Mouse (Mus musculus): Measurements from ENCODE around the gene Gm36210.
A peak's percentile ranks its signal among the peaks of the same experiment; 100 is the strongest.

Gene Gm36210

DNA sequence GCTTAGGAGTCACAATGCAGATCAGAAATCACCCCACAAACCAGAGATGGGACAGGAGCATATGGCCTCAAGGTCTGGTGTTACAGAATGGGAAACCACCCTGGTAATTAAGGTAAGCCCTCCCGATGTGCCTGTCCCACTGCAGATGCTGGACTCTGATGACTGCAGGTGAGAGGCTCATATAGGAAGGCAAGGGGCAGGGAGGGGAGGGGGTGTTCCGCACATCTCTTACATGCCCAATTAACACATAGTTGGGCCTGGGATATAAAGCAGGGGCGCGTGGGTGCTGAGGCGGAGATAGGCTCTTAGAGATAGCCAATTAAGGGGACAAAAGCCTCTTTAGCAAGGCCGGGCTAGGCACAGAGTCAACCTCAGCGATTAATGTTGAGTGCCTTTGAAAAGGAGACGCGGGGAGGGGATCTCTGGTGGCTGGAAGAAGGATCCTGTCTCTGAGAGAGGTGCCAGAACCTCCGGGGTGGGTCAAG, at the start of gene Gm36210:
Gene Gm36210 (minus strand): TSS at position 51 of the 485 bp plus-strand sequence.
- DNase-seq = no peak

DNA sequence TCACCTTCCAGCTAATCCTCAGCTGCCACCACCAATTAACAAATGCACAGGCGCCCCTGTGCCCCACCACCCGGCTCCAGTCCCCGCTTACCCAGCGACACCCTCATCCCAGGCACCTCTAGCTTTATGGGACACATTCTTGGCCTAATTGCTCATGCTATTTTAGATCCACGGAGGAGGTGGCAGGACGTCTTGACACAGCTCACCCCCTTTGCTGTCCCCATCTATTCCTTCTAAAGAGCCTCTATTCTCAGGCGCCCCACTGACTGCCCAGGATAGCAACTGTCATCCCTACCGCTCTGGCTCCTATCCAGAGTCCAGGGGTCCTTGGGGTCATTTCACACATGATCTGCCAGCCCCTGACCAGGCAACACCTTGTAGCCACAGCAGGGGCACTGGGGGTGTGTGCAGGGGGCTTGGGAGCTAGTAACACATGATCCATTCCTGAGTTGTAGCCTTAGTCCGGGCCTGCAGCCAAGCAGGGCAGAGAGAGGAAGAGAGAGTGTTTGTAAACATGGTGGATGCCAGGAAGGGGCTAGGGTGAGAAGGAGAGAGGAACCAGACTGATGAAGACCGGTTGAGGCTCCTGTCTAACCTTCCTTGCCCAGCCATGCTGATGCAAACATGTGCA, 47.6 kb upstream of the Gm36210 start:
- no peak for DNase-seq

DNA sequence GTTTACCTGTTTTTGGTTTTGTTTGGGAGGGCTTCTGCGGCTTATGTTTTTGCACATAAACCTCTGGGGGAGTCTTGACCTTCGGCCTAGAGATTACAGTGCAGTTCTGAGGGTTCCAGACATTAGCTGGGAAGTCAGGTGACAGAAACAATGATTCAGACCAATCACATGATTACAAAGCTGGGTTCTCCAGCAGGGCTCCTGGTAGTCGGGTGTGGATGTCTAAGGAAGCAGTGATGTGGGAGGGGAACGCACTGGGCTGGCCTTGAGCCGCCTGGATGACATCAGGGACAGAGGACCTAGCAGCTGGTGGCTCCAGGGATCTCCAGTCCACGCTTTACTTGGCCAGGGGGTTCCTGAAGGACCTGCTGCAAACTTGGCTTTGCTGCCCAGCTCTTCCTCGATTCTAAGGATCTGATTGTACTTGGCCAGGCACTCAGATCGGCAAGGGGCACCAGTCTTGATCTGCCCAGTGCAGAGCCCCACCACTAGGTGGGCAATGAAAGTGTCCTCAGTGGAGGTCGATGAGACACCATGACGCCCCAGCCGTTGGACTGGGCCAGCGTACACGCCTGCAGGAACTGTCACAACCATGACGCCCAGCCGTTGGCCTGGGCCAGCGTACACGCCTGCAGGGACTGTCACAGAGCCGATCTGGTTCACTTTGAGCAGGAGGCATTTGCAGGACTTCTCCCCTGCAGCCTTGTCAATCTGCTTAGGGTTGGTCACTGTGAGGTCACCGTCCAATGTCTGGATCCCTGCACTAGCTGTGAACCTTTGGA, 44.4 kb upstream of the Gm36210 start:
- no peak for DNase-seq

DNA sequence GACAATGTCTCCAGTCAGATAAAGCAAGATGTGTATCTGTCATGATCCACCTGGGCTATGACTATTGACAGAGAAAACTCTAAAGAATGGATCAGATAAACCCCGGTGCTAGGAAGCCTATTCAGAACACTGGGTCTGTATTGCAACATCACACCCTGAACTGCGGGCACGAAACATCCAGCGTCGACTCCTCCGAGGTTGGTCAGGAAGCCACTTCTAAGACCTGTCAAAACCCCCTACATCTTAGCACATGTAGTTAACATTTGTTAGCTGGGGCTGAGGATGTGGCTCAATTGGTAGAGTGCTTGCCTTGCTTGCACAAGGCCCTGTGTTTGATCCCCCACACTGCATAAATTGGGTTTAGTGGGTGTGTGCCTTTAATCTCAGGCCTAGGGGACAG, 42.1 kb upstream of the Gm36210 start:
- no peak for DNase-seq

DNA sequence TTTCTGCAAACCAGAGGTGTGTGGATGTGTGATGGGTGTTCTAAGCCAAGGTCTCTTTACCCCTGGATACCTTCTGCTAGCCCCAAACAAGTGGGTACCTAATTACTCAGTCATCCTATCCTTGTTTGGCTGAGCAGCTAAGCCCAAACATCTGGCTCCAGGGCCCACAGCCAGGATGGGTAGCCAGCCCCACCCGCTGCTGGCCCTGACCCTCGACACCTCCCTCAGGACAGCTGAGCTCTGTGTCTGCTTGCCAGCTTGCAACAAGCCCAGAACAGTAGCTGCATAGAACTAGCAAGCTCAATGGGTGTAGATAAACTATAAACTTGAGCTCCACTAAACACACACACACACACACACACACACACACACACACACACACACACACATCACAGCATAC, 41.5 kb upstream of the Gm36210 start:
- no peak for DNase-seq

DNA sequence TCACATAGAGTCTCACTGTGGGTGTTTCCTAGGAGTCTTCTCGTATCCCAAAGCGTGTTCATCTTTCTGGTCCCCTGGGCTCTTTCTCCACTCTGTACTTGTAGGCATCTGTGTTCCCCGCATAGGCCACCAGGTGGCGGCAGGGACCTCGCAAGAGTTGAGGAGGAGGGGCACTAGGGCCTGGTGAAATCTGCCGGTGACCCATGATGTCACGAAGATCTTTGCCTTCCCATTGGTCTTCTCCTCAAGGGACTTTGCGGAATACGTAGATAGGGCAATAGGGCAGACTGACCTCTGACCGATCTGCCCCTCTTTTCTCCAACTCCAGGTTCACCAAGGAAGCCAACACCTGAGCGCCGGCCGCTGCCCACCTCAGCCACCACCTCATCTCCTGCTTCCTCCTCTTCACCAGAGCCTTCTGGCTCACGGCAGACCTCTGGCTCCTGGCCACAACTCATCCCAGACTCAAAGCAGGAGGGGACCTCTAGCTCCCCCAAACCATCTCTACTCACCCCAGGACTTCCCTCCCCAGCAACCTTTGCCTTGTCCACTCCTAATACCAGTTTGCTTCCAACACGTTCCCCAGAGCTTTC, 37.0 kb upstream of the Gm36210 start:
- DNase-seq = peak; percentile 98

DNA sequence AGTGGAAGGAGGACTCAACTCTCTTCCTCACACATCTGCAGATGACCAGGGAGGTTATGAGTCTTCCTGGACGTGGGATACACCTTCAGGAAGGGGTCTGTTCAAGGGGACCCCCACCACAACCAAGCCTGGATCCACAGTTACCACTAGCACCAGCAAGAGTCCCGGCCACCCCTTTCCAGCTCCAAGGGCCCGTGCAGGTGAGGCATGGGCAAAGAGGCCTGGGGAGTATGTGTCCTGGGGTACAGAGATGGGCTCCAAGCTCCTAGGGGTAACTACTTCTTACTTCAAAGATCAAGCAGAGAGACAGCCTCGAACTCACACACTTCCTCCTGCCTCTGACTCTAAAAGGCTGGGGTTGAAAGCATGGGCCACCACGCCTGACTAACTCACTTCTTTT, 36.4 kb upstream of the Gm36210 start:
- no peak for DNase-seq

DNA sequence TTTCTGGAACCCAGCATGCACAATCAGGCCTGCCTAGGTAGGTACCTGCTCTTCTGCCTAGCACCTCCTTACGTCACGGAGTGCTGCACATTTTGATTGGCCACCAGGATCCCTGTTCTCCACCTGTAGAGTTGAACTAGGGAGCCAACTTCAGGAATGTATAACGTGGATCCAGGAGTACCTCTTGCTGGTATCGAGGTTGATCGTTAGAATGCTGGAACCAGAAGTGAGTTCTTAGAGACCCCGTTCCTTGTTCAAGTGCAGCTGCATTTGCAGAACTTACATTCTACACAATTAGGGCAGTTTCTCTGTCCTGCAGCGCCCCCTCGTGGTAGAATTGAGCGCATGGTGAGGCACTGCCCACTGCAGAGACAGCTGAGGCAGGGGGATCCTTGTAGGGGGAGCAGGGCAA, 33.8 kb upstream of the Gm36210 start:
- peak; percentile 83 for DNase-seq

DNA sequence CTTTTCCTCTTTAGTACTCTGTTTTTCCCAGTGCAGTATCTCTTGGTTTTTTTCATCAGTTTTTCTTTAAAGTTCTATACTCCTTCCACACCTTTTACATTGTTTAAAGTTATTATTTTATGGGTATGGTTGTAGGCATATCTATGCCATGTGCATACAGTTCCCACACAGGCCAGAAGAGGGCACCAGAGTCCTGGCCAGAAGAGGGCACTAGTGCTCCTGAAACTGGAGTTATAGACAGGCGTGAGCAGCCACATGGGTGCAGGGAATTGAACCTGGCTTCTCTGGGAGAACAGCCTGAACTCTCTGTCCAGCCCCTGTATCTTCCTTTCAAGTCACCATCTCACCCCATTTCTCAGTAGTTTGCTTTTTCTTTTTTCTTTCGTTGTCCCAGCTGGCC, 32.1 kb upstream of the Gm36210 start:
- DNase-seq = peak; percentile 65

DNA sequence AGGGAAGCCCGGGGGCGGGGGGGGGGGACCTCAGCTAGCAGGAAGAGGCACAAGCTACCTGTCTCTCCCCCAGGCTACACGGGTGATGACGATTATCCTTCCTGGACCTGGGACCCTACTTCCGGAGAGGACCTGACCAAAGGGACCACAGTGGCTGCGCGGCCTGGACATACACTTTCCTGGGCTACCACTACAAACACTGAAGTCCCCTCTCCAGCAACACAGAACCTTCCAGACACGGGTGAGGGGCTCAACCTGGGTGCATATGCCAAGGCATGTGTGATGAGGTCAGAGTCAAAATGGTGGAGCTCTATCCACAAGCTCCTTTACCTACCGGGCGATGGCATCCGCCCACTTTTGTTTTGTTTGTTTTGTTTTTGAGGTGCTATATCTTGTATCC, 31.1 kb upstream of the Gm36210 start:
- no peak for DNase-seq

DNA sequence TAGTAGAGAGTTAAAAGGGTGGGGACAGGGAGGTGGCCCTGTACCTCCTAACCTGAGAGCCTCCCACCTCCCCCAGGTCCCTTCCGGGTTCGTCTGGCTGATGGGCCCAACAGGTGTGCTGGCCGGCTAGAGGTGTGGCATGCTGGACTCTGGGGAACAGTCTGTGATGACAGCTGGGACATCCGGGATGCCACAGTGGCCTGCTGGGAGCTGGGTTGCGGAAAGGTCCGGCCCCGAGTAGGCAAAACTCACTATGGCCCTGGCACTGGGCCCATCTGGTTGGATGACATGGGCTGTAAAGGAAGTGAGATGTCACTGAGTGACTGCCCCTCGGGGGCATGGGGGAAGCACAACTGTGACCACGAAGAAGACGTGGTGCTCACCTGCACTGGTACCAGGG, 30.5 kb upstream of the Gm36210 start:
- peak; percentile 7 for DNase-seq

DNA sequence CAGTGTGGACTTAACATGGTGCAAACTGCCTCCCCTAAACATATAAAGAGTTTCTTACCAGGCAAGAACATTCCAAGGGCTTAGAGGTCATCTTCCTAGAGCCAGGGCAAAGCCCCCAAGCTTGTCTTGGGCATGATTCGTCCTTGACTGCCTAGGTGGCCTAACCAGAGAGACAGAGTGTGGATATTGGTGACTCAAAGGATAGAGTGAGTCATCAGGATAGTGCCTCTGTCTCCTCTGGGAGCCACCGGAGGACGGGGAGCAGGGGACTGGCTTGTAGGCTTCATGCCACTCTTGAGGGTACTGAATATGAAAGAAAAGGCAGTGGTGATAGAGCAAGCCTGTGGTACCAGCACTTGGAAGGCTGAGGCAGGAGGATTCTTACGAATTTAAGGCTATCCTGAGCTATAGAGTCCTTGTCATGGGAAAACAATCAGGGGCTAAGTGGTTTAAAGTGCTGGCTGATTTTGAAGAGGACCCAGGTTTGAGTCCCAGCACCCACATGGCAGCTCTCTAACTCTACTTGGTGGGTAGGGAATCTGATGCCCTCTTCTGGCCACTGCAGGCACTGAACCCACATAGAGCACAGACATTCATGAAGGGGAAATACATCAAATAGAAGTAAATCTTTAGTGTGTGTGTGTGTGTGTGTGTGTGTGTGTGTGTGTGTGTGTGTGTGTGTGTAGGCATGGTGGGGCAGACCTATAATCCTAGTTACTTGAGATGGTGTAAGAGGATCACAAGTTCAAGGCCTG, 28.0 kb upstream of the Gm36210 start:
- no peak for DNase-seq

DNA sequence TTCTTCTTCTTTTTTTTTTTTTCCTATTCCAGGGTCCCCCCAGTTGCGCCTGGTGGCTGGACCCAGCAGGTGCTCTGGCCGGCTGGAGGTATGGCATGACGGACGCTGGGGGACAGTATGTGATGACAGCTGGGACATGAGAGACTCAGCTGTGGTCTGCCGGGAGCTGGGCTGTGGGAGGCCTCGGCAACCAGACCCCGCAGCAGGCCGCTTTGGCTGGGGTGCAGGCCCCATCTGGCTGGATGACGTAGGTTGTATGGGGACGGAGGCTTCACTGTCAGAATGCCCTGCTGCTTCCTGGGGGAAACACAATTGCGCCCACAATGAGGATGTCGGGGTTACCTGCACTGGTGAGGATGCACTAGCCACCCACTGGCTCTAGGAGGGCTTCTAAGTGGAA, 26.8 kb upstream of the Gm36210 start:
- DNase-seq = no peak

DNA sequence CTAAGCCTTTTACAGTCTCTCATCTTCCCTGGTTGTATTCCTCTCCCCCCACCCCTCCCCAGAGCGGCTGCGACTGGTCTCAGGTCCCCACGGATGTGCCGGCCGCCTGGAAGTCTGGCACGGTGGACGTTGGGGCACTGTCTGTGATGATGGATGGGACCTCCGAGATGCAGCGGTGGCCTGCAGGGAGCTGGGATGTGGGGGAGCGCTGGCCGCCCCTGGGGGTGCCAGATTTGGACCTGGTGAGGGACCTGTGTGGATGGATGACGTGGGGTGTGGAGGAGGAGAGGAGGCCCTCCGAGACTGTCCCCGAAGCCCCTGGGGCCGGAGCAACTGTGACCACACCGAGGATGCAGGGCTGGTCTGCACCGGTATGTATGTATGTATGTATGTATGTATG, 22.0 kb upstream of the Gm36210 start:
- no peak for DNase-seq

DNA sequence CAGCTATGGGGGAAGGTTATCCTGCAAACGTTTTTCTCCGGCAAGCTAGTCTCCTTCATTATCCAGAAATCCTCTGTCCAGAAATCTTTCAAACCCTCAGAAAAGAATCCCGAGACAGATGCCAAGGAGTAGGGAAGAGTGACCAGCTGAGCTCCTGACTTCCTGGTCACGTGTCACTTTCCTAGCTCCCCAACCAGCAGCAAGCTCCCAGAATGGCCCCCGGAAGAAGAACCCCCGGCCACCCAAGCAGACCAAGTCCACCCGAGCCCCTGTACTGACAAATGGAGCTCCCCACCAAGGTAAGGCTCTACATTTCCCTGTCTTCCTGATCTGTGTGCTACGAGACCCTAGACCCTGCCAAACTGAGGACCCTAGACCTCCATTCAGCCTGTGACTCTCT, 21.4 kb upstream of the Gm36210 start:
- DNase-seq = no peak

DNA sequence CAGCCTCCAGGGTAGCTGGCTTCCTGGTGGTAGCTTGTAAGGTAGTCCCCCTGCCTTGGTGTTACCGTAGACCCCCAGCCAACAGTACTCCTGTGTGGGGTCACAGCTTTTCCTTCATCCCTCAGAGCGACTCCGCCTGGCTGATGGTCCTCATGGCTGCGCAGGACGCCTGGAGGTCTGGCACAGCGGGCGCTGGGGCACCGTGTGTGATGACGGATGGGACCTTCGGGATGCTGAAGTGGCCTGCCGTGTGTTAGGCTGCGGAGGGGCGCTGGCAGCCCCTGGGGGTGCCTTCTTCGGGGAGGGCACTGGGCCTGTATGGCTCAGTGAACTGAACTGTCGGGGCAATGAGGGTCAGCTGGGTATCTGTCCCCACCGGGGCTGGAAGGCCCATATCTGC, 20.5 kb upstream of the Gm36210 start:
- DNase-seq = no peak

DNA sequence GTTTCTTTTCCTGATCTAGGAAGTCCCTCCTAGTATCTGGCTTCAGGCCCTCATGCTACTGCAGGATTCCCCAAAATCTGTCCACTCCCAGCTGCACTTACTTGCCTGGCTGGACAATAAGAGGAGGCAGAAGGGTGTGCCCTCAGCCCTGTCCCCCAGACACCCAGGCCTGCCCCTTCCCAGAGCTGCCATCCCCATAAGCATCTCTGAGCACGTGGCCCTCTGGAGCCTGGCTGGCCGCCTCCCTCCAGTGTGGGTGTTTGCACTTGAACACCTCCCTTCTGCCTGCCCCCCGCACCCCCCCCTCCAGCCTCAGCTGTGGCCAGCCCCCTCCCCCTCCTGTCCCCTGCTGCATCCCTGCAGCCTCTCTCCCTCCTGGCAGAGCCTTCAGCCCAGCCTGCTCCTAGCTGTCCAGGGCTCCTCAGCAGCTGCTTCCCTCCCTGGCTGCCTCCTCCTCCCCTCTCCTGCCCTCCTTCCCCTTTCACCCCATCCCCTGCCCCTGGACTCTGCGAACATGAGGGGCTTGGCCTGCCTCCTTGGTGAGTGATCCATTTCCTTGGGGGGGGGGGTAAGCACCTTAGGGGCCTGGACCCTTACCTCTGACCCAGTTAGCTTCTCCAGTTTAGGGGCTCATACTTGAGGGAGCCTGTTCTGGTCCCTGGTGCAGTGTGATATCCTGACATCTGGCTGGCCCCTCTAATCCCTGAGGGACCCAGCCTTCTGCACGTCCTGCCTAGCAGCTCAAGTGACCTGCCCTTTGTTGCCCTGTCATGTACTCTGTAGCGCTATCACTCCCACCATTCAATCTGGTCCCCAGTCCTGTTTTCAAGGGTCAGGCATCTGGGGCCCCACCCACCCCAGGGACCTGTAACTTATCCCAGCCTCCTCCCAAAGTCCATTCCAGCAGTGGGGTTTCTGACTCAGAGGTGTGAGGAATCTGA, 19.4 kb upstream of the Gm36210 start, which contains the start of gene Ssc5d:
Gene Ssc5d (plus strand): TSS at position 345 of the 941 bp plus-strand sequence.
- no peak for DNase-seq

DNA sequence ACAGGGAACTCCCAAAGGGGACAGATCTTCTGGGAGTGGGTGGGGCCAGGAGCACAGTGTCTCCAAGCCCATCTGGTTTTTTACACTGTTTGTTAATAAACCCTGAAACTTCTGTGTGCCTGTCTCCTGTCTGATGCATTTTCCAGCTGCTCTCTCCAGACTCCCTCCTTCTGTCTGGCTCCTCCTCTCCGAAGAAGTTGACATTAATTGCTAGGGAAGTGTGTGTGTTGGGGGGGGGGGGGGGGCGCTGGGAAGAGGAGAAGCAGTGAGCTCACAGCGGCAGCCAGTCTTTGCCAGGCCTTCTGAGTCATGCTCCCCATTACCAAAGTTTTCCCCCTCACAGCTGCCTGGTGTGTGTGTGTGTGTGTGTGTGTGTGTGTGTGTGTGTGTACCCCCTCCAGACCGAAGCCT, 18.6 kb upstream of the Gm36210 start:
- no peak for DNase-seq

DNA sequence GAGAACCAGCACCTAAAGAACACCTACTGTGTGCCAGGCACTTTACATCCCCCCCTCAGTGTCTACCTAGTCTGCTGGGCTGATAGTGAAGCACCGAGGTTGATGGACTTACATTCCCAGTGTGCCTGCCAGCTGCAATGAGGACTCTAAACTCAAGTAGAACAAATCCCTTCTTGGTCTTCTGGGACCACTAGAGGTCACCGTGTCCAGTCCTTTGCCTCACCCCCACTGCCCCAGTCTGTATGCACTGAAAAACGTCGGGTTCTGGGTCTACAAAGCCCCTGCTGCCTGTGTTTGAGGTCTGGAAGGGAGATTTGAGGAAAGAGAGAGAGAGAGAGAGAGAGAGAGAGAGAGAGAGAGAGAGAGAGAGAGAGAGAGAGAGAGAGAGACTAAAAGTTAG, 18.2 kb upstream of the Gm36210 start:
- DNase-seq = no peak

DNA sequence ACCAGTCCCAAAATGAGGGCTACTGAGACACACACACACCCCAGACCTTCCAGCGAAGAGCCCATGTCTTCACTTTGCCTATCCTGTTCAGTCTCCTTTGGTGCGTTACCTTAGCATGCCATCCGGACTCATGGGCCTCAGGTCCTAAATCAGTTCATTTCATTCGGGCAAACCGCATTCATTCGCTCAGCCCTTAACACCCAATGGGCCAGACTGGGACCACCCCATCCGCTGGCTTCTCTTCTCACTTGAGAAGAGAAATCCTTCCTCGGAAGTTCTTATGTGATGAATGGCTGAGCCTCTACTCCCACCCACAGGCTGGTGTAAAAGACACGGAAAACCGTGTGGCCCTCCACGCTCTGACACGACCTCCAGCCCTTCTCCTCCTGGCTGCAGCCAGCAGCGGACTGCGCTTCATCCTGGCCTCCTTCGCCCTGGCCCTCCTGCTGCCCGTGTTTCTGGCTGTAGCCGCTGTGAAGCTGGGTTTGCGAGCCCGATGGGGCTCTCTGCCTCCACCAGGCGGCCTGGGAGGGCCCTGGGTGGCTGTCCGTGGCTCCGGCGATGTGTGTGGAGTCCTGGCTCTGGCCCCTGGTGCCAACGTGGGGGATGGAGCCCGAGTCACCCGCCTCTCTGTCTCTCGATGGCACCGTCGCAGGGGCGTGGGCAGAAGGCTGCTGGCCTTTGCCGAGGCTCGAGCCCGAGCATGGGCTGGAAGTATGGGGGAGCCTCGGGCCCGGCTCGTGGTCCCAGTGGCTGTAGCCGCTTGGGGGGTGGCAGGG, 17.5 kb upstream of the Gm36210 start:
- DNase-seq = peak; percentile 69

DNA sequence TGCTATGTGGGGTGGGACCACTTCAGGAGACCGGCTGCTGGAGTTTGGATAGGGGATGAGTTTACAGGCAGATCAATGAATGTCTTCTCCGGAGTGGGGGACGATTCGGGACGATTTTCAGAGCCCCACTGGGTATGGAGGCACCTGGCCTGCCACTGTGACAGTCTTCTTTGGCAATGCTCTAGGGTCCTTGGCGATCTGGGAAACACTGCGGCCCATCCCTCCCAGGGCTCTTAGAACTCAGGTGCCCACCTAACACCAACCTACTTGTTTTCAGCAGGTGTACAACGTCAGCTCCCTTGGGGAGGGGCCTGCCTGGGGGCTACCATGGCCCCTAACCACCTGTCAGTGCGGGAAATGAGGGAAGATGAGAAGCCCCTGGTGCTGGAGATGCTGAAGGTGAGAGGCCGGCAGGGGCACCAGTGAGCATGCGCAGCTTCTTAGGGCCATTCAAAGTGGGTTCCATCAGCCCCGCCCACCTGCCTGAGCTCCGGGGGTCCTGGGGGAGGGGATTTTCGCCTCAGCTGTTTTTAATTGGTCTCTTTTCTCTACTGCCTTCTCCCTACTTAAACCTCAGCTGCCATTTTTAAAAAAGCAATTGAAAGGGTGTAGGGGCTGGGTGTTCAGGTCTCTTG, 16.7 kb upstream of the Gm36210 start:
- peak; percentile 82 for DNase-seq

Data from cerebellum, adult 8-10 months (tissue).